Mouse (Mus musculus): Measurements from ENCODE around the gene Unc5c. TPM values are rescaled to one million over a fixed set of nuclear protein-coding genes. Genes with fewer than 3 reads are reported as not detected.

Gene Unc5c
- total RNA-seq, 2 experiments from 2014 or later = not detected

- no peak for ATAC-seq (replicated peaks; ENCODE audit: low FRiP score, poor library complexity, severe bottlenecking)
Observed at GRCm38 (mm10) chr3:141503331-141503730, 38.3 kb downstream of the Unc5c start.

GRCm38 (mm10) chr3:141509772-141510171 is 44.8 kb downstream of the Unc5c start:
- ATAC-seq (replicated peaks; ENCODE audit: low FRiP score, poor library complexity, severe bottlenecking) = no peak

- ATAC-seq (replicated peaks; ENCODE audit: low FRiP score, poor library complexity, severe bottlenecking) = no peak
Observed at GRCm38 (mm10) chr3:141511253-141512038, 46.4 kb downstream of the Unc5c start.

- ATAC-seq (replicated peaks; ENCODE audit: low FRiP score, poor library complexity, severe bottlenecking) = no peak
Observed at GRCm38 (mm10) chr3:141528751-141529150, 63.7 kb downstream of the Unc5c start.

DNA sequence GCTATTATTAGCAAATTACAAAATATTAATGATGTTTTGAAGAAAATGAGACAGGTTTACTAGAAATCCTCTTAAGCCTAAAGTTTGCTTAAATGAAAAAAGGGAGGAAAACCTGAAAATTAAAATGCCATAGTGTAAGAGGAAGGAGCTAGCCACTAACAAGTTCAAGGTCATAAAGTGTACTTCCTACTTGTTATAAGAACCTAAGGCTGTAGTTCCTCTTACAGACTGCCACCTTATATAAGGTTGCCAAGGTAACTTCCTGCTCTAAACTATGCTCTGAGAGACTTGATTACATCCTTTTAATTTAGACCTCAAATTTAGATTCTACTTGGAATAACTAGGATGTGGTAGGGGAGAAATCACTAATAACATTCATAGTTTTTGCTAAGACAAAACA is 64.6 kb downstream of the Unc5c start:
- no peak for ATAC-seq (replicated peaks; ENCODE audit: low FRiP score, poor library complexity, severe bottlenecking)

- ATAC-seq (replicated peaks; ENCODE audit: low FRiP score, poor library complexity, severe bottlenecking) = no peak
Observed at GRCm38 (mm10) chr3:141533861-141534260, 68.8 kb downstream of the Unc5c start.

DNA sequence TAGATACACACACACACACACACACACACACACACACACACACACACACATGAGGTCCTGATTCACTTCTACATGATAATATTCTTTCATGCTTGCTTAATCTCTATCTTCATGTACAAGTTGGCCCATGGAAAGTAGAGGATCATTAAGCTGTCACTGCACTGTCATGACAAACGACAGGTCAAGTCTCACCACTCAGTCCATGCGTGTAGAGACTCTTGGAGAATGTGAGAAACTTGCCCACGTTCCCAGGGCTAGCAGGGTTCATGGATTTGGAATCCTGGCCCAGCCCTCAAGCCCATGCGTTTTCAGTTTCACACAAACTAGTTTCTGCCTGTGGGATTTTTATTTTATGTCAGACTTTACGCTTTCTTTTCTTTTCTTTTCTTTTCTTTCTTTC is 71.8 kb downstream of the Unc5c start:
- ATAC-seq (replicated peaks; ENCODE audit: low FRiP score, poor library complexity, severe bottlenecking) = no peak

GRCm38 (mm10) chr3:141538120-141538519 is 73.1 kb downstream of the Unc5c start:
- no peak for ATAC-seq (replicated peaks; ENCODE audit: low FRiP score, poor library complexity, severe bottlenecking)

- ATAC-seq (replicated peaks; ENCODE audit: low FRiP score, poor library complexity, severe bottlenecking) = no peak
Observed at GRCm38 (mm10) chr3:141540749-141541148, 75.7 kb downstream of the Unc5c start.

DNA sequence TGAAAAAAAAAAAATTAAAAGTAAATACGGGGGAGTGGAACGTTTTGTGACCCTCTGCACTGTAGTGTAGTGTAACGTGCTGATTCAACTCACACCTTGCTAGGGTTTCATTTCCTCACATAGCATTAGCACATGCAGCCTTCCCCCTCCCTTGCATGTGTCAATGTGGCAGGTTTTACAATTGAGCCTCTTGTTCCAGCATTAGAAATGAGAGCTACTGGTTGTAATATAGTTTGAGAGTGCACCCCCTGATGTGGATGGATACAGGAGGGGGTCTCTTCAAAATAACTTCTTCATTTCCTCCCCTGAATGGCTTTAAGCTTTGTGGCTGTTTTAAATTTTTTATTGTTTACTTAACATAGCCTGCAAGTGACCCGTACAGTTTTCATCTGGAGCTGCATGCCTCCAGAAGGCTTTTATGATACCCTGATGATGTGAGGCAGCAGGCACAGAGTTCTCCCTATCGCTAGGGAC is 82.4 kb downstream of the Unc5c start:
- ATAC-seq (replicated peaks; ENCODE audit: low FRiP score, poor library complexity, severe bottlenecking) = no peak

DNA sequence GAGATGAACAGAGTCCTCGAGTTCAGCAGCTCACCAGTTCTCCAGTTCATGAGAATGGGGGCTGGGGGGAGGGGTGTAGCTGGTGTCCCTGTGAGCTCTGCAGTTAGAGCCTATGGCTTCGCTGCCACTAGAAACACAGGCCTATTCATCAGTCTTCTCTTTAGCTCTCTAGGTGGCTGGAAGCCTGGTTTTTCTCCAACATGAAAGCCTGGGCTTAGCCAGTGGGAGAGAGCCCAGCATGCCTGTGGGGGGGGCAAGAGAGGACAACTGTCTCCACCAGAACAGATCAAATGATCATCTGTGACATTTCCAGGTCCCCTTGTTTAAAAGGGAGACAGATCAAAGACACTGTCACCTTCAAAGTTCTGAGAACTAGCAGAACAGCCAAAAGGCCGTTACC is 84.6 kb downstream of the Unc5c start:
- no peak for ATAC-seq (replicated peaks; ENCODE audit: low FRiP score, poor library complexity, severe bottlenecking)

DNA sequence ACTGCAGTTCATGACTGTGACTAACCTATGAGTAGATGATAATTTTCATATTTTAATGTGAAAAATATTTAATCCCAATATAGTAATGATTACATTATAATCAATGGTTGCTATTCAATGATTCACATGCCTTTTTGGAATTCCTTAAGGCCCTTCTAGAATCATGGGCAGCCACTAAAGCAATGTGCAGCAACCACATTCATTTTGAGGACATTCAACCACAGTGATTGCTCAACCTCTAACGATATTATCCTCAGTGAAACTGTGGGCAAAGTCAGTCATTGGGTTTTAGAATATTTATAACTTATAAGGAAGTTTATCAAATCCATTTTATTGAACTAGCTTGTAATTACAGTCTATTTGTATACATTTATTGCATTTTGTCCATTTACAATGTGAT is 87.9 kb downstream of the Unc5c start:
- ATAC-seq (replicated peaks; ENCODE audit: low FRiP score, poor library complexity, severe bottlenecking) = no peak

- no peak for ATAC-seq (replicated peaks; ENCODE audit: low FRiP score, poor library complexity, severe bottlenecking)
Observed at GRCm38 (mm10) chr3:141557072-141557471, 92.1 kb downstream of the Unc5c start.

GRCm38 (mm10) chr3:141575076-141575688 is 110.2 kb downstream of the Unc5c start:
- no peak for ATAC-seq (replicated peaks; ENCODE audit: low FRiP score, poor library complexity, severe bottlenecking)

DNA sequence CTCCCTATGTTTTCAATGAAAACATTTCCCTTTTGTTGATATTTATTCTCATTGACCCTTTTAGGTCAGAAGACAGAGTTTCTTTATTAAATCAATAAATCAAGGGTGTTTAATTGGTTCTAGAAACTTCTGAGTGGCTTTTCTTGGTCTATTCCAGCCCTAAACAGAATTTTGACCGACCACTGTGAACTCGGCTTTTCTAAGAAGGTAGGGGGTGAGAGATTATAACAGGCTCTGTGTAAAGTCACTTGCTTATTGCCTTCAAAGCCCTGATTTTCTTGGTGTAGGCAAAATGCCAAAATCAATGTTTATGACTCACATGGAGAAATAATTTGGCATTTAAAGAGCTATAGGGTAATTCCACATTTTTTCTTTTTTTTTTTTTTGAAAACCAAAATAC is 112.4 kb downstream of the Unc5c start:
- no peak for ATAC-seq (replicated peaks; ENCODE audit: low FRiP score, poor library complexity, severe bottlenecking)

DNA sequence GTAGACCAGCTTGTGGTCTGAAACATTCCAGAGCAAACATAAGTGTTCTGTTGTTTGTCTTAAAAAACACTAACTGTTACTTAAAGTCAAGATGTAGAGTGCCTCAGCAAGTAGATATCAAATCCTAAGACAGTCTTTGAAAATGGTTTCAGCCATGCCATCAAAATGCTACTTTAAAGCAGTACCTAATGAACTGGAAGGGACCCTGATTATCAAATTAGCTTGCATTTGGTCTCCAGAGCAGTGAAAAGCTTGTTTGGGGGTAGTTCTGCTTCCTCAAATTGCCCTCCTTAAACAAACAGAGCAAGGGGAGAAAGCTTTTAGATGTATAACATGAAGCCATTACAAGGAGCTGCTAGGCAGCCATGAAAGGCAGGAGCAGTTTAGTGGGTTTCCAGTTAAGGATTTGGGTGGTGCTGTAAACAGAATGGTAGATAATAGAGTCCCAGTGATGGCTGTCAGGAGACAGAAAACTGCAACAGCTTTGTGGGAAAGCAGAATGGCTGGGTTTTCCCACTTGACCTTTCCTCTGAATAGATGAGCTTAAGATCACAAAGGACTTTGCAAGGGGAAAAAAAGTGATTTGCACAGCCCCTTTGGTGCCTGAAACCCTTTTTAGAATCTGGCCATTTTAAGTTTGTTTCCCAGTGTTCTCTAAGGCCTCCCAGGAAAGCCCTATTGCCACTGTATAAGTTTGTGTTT is 116.3 kb downstream of the Unc5c start:
- ATAC-seq (replicated peaks; ENCODE audit: low FRiP score, poor library complexity, severe bottlenecking) = no peak

- no peak for ATAC-seq (replicated peaks; ENCODE audit: low FRiP score, poor library complexity, severe bottlenecking)
Observed at GRCm38 (mm10) chr3:141581892-141582214, 116.8 kb downstream of the Unc5c start.

DNA sequence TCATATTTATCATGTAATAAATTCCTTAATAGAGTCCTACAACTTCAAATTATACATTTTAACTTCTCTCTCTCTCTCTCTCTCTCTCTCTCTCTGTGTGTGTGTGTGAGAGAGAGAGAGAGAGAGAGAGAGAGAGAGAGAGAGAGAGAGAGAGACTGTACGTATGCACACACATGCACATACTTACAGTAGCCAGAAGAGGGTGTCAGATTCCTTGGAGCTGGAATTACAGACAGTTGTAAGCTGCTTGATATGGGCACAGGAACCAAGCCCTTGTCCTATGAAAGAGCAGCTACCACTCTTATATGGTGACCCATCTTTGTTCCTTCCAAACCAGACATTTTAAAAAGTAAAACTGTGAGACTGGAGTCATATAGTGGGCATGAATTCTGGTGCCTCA is 118.2 kb downstream of the Unc5c start:
- no peak for ATAC-seq (replicated peaks; ENCODE audit: low FRiP score, poor library complexity, severe bottlenecking)

- no peak for ATAC-seq (replicated peaks; ENCODE audit: low FRiP score, poor library complexity, severe bottlenecking)
Observed at GRCm38 (mm10) chr3:141589392-141590012, 124.5 kb downstream of the Unc5c start.

- ATAC-seq (replicated peaks; ENCODE audit: low FRiP score, poor library complexity, severe bottlenecking) = no peak
Observed at GRCm38 (mm10) chr3:141593249-141593648, 128.2 kb downstream of the Unc5c start.

GRCm38 (mm10) chr3:141594120-141594519 is 129.1 kb downstream of the Unc5c start:
- ATAC-seq (replicated peaks; ENCODE audit: low FRiP score, poor library complexity, severe bottlenecking) = no peak

All from erythroid progenitor cell, adult 5-6 weeks (primary cell).